Mouse (Mus musculus): ENCODE measurements around the gene 1700057G04Rik.

DNA sequence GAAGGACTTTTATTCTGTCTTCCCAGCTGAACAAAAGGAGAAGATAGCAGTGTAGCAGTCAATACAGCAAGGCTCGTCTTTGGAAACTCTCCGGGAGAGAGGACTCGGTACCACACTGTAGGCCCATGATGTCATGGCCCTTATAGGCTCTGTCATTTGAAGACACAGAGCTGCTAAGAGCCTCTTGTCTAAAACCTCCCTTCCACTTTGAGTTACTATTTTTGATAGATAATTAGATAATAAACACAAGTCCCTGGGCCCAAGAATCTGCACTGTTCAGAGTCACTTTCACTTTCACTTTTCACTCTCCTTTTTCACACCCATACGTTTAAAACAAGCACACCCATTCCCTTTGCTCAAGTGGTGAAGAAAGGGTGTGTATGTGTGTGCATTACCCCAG, 43.5 kb upstream of the 1700057G04Rik start:
- no peak for TF ChIP-seq EP300 (optimal IDR thresholded peaks at IDR 0.05)
- no peak for TF ChIP-seq CTCF (IDR thresholded peaks at IDR 0.05; ENCODE audit: low read depth)

Data from stomach, postnatal 0 days (tissue).